Mouse (Mus musculus): ENCODE results near the gene Dicer1. TPM values are rescaled to one million over a fixed set of nuclear protein-coding genes. Genes with fewer than 3 reads are reported as not detected.

Dicer1 gene
- polyA plus RNA-seq, 1 experiment = 5.1 TPM

DNA sequence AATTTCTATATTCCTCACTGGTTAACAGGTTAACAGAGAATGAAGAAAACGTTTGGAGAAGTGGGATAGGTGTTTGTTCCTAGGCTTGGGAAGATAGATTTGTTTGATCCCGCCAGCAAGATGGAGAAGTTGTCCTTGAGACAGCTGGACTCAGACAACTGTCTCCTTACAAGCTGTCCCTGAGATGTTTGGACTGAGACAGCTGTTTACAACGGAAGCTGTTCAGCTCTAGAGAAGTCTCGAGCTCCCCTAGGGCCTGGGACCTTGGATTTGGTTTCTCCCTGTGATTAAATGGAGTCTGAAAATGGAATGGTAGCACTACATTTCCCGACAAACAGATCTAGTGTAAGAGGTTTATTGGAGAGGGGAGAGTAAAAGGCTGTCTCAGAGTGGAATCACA, 78.8 kb downstream of the Dicer1 start:
- no peak overlapping the region for H3ac ChIP-seq (ENCODE audit: control insufficient read depth, insufficient read length)
- no peak overlapping the region for H3K4me3 ChIP-seq
- no peak overlapping the region for H3K4me2 ChIP-seq (ENCODE audit: low read depth)
- TF ChIP-seq SRF (IDR thresholded peaks at IDR 0.05; ENCODE audit: control insufficient read depth, insufficient read length, low read depth) (no peak), TCF3 (IDR thresholded peaks at IDR 0.05; ENCODE audit: insufficient read length, low read depth) (no peak), POLR2A (IDR thresholded peaks at IDR 0.05; ENCODE audit: insufficient read length, low read depth) (no peak), TCF12 (IDR thresholded peaks at IDR 0.05; ENCODE audit: insufficient read depth, poor library complexity, severe bottlenecking) (no peak), POLR2AphosphoS2 (IDR thresholded peaks at IDR 0.05; ENCODE audit: insufficient read length, low read depth) (no peak), USF1 (IDR thresholded peaks at IDR 0.05; ENCODE audit: low read depth) (no peak), E2F4 (IDR thresholded peaks at IDR 0.05; ENCODE audit: insufficient read depth) (no peak), MYOG (IDR thresholded peaks at IDR 0.05; ENCODE audit: control insufficient read depth in 1 of 3, insufficient read depth in 1 of 3, insufficient read length in 2 of 3, low read depth in 2 of 3) (no peak), MAX (IDR thresholded peaks at IDR 0.05; ENCODE audit: low read depth) (no peak), MYOD1 (IDR thresholded peaks at IDR 0.05; ENCODE audit: control insufficient read depth in 1 of 3, insufficient read length in 2 of 3, low read depth in 2 of 3) (no peak), REST (IDR thresholded peaks at IDR 0.05; ENCODE audit: insufficient read depth, insufficient read length) (no peak), CEBPB (IDR thresholded peaks at IDR 0.05; ENCODE audit: insufficient read depth, poor library complexity, severe bottlenecking) (no peak)
- no peaks in the 10 kb centered on the region for H3K36me3 ChIP-seq (ENCODE audit: control insufficient read depth, insufficient read depth)
- H3K27me3 ChIP-seq (ENCODE audit: control insufficient read depth, insufficient read depth, insufficient read length) = peaks cover 28% of the 10 kb centered on the region
- no peaks in the 10 kb centered on the region for H3K79me2 ChIP-seq (ENCODE audit: control insufficient read depth, insufficient read depth)

DNA sequence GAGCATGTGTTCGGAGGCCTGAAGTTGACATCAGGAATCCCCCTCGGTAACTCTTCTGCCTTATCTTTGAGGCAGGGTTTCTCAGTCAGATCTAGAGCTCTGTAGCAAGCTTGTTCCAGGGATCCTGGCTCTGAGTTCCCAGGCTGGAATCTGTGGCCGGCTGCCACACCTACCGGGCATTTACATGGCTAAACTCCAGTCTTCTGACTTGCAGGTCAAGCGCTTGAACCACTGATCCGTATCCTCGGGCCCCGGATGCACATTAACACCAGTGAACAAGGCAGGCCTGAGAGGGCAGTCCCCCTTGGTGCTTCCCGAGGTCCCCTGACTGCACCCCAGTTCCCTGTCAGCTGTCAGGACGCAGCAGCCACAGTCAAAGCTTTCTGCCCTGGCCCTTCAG, 79.3 kb downstream of the Dicer1 start:
- Histone ChIP-seq H3K4me3 (no peak overlapping the region), H3K36me3 (ENCODE audit: control insufficient read depth, insufficient read depth) (no peaks in the 10 kb centered on the region), H3K4me2 (ENCODE audit: low read depth) (no peak overlapping the region), H3ac (ENCODE audit: control insufficient read depth, insufficient read length) (no peak overlapping the region), H3K27me3 (ENCODE audit: control insufficient read depth, insufficient read depth, insufficient read length) (peaks cover 28% of the 10 kb centered on the region), H3K79me2 (ENCODE audit: control insufficient read depth, insufficient read depth) (no peaks in the 10 kb centered on the region)
- TF ChIP-seq TCF12 (IDR thresholded peaks at IDR 0.05; ENCODE audit: insufficient read depth, poor library complexity, severe bottlenecking) (no peak), E2F4 (IDR thresholded peaks at IDR 0.05; ENCODE audit: insufficient read depth) (no peak), MYOD1 (IDR thresholded peaks at IDR 0.05; ENCODE audit: control insufficient read depth in 1 of 3, insufficient read length in 2 of 3, low read depth in 2 of 3) (no peak), CEBPB (IDR thresholded peaks at IDR 0.05; ENCODE audit: insufficient read depth, poor library complexity, severe bottlenecking) (no peak), REST (IDR thresholded peaks at IDR 0.05; ENCODE audit: insufficient read depth, insufficient read length) (no peak), MYOG (IDR thresholded peaks at IDR 0.05; ENCODE audit: control insufficient read depth in 1 of 3, insufficient read depth in 1 of 3, insufficient read length in 2 of 3, low read depth in 2 of 3) (no peak), USF1 (IDR thresholded peaks at IDR 0.05; ENCODE audit: low read depth) (no peak), POLR2A (IDR thresholded peaks at IDR 0.05; ENCODE audit: insufficient read length, low read depth) (no peak), SRF (IDR thresholded peaks at IDR 0.05; ENCODE audit: control insufficient read depth, insufficient read length, low read depth) (no peak), POLR2AphosphoS2 (IDR thresholded peaks at IDR 0.05; ENCODE audit: insufficient read length, low read depth) (no peak), TCF3 (IDR thresholded peaks at IDR 0.05; ENCODE audit: insufficient read length, low read depth) (no peak), MAX (IDR thresholded peaks at IDR 0.05; ENCODE audit: low read depth) (no peak)

GRCm38 (mm10) chr12:104667846-104668245, 83.9 kb downstream of the Dicer1 start:
- no peak overlapping the region for H3ac ChIP-seq (ENCODE audit: control insufficient read depth, insufficient read length)
- no peak overlapping the region for H3K4me3 ChIP-seq
- no peak overlapping the region for H3K4me2 ChIP-seq (ENCODE audit: low read depth)
- no peaks in the 10 kb centered on the region for H3K79me2 ChIP-seq (ENCODE audit: control insufficient read depth, insufficient read depth)
- peaks cover 15% of the 10 kb centered on the region for H3K27me3 ChIP-seq (ENCODE audit: control insufficient read depth, insufficient read depth, insufficient read length)
- TF ChIP-seq POLR2A (IDR thresholded peaks at IDR 0.05; ENCODE audit: insufficient read length, low read depth) (no peak), MYOG (IDR thresholded peaks at IDR 0.05; ENCODE audit: control insufficient read depth in 1 of 3, insufficient read depth in 1 of 3, insufficient read length in 2 of 3, low read depth in 2 of 3) (no peak), CEBPB (IDR thresholded peaks at IDR 0.05; ENCODE audit: insufficient read depth, poor library complexity, severe bottlenecking) (no peak), TCF3 (IDR thresholded peaks at IDR 0.05; ENCODE audit: insufficient read length, low read depth) (no peak), USF1 (IDR thresholded peaks at IDR 0.05; ENCODE audit: low read depth) (no peak), E2F4 (IDR thresholded peaks at IDR 0.05; ENCODE audit: insufficient read depth) (no peak), POLR2AphosphoS2 (IDR thresholded peaks at IDR 0.05; ENCODE audit: insufficient read length, low read depth) (no peak), REST (IDR thresholded peaks at IDR 0.05; ENCODE audit: insufficient read depth, insufficient read length) (no peak), MYOD1 (IDR thresholded peaks at IDR 0.05; ENCODE audit: control insufficient read depth in 1 of 3, insufficient read length in 2 of 3, low read depth in 2 of 3) (no peak), MAX (IDR thresholded peaks at IDR 0.05; ENCODE audit: low read depth) (no peak), TCF12 (IDR thresholded peaks at IDR 0.05; ENCODE audit: insufficient read depth, poor library complexity, severe bottlenecking) (no peak), SRF (IDR thresholded peaks at IDR 0.05; ENCODE audit: control insufficient read depth, insufficient read length, low read depth) (no peak)
- H3K36me3 ChIP-seq (ENCODE audit: control insufficient read depth, insufficient read depth) = no peaks in the 10 kb centered on the region

DNA sequence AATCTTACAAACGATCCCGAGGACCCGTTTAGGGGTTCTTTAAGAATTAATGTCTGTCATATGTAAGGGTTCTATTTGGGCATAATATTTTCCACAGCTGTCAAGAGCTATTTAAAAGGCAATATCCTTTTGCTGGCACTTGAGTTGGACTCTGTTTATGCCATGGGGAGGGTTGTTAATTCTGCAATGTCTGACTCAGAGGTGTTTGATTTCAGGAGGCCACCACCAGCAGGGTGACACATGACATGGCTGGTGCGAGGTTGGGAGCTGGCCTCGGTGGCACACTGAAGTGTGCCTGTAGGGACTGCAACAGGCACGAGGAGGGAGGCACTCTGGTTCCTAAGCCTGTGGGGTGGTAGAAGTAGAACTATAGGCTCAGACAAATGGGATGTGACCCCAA, 85.8 kb downstream of the Dicer1 start:
- TF ChIP-seq SRF (IDR thresholded peaks at IDR 0.05; ENCODE audit: control insufficient read depth, insufficient read length, low read depth) = no peak
- TF ChIP-seq MYOG (IDR thresholded peaks at IDR 0.05; ENCODE audit: control insufficient read depth in 1 of 3, insufficient read depth in 1 of 3, insufficient read length in 2 of 3, low read depth in 2 of 3) = peak in 2 of 3 experiments; percentile 14 to 38
- peak in 1 of 3 experiments; percentile 31 for TF ChIP-seq MYOD1 (IDR thresholded peaks at IDR 0.05; ENCODE audit: control insufficient read depth in 1 of 3, insufficient read length in 2 of 3, low read depth in 2 of 3)

DNA sequence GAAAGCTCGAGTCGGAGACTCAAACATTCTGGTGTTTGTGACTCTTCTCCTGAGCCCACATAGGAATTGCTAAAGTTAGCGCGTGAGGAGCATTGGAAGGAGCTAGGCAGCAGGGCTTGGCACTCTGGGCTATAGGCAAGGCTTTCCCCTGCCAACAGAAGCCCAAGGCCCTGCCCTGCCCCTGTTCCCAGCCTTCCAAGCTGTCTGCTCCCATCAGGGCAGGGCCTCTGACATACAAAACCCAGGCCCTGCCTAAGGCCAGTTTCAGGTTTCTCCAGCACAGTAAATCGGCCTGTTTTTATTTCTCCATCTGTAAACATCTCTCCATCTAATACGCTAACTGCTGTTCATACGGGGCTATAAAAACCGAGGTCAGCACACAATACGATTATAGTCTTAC, 86.2 kb downstream of the Dicer1 start:
- Histone ChIP-seq H3K4me3 (no peak overlapping the region), H3K36me3 (ENCODE audit: control insufficient read depth, insufficient read depth) (no peaks in the 10 kb centered on the region)

More for the DNA sequence above, 85.8 kb downstream of the Dicer1 start:
- H3K27me3 ChIP-seq (ENCODE audit: control insufficient read depth, insufficient read depth, insufficient read length) = peaks cover 5% of the 10 kb centered on the region
- no peak overlapping the region for H3ac ChIP-seq (ENCODE audit: control insufficient read depth, insufficient read length)
- no peaks in the 10 kb centered on the region for H3K36me3 ChIP-seq (ENCODE audit: control insufficient read depth, insufficient read depth)
- peak overlapping the region; percentile 42 for H3K4me2 ChIP-seq (ENCODE audit: low read depth)
- no peaks in the 10 kb centered on the region for H3K79me2 ChIP-seq (ENCODE audit: control insufficient read depth, insufficient read depth)
- H3K4me3 ChIP-seq = no peak overlapping the region

More for the DNA sequence above, 86.2 kb downstream of the Dicer1 start:
- TF ChIP-seq POLR2AphosphoS2 (IDR thresholded peaks at IDR 0.05; ENCODE audit: insufficient read length, low read depth) (no peak), MYOG (IDR thresholded peaks at IDR 0.05; ENCODE audit: control insufficient read depth in 1 of 3, insufficient read depth in 1 of 3, insufficient read length in 2 of 3, low read depth in 2 of 3) (no peak), MAX (IDR thresholded peaks at IDR 0.05; ENCODE audit: low read depth) (no peak), MYOD1 (IDR thresholded peaks at IDR 0.05; ENCODE audit: control insufficient read depth in 1 of 3, insufficient read length in 2 of 3, low read depth in 2 of 3) (no peak), USF1 (IDR thresholded peaks at IDR 0.05; ENCODE audit: low read depth) (no peak), TCF3 (IDR thresholded peaks at IDR 0.05; ENCODE audit: insufficient read length, low read depth) (no peak), REST (IDR thresholded peaks at IDR 0.05; ENCODE audit: insufficient read depth, insufficient read length) (no peak), TCF12 (IDR thresholded peaks at IDR 0.05; ENCODE audit: insufficient read depth, poor library complexity, severe bottlenecking) (no peak), E2F4 (IDR thresholded peaks at IDR 0.05; ENCODE audit: insufficient read depth) (no peak), SRF (IDR thresholded peaks at IDR 0.05; ENCODE audit: control insufficient read depth, insufficient read length, low read depth) (no peak)
- Histone ChIP-seq H3K27me3 (ENCODE audit: control insufficient read depth, insufficient read depth, insufficient read length) (peaks cover 3% of the 10 kb centered on the region), H3K4me2 (ENCODE audit: low read depth) (peak overlapping the region; percentile 42), H3ac (ENCODE audit: control insufficient read depth, insufficient read length) (no peak overlapping the region), H3K79me2 (ENCODE audit: control insufficient read depth, insufficient read depth) (no peaks in the 10 kb centered on the region)
